Mouse (Mus musculus): ENCODE measurements around the gene Cyp2d9. TPM values are rescaled to one million over a fixed set of nuclear protein-coding genes. Genes with fewer than 3 reads are reported as not detected.
"Not testable (repeated sequence)": the region's sequence is repeated elsewhere in the genome, so short reads cannot be mapped to it uniquely, and the experiment has no call there.

The Cyp2d9 gene
- 0.10 and 0.31 TPM in 2 replicates for polyA plus RNA-seq (2015; fragmentation: Nextera tagmentation; extraction: Ambion mirVana)

- no peak within 1 kb of the TSS for H3K4me3 ChIP-seq (ENCODE audit: low read length)
- H3K36me3 ChIP-seq (ENCODE audit: control insufficient read depth, insufficient read depth, low read length), result no peaks in the 10 kb centered on the region
- H3K9me3 ChIP-seq (ENCODE audit: control insufficient read depth, low read length), result peaks cover 6% of the 10 kb centered on the region
- no peak for ATAC-seq
- H3K4me2 ChIP-seq (ENCODE audit: low read depth, low read length), result no peak within 1 kb of the TSS
- no peak within 1 kb of the TSS for H3K9ac ChIP-seq (ENCODE audit: low read depth, low read length)
- no peaks in the 10 kb centered on the region for H3K27me3 ChIP-seq (replicated peaks; ENCODE audit: control insufficient read depth, insufficient read depth, low read length)
- no peaks in the 10 kb centered on the region for H3K4me1 ChIP-seq (ENCODE audit: control insufficient read depth, insufficient read depth, low read length)
- no peak within 1 kb of the TSS for H3K27ac ChIP-seq (ENCODE audit: low read length)
These were observed at the start of gene Cyp2d9 for GRCm38 (mm10) chr15:82433137-82433536. TSS of gene Cyp2d9 (plus strand) at chr15:82433437.

- no peaks in the 10 kb centered on the region for H3K9me3 ChIP-seq (ENCODE audit: control insufficient read depth, low read length)
- 86% methylated on average over 2 of the region's 2 CpGs for WGBS
- H3K36me3 ChIP-seq (ENCODE audit: control insufficient read depth, insufficient read depth, low read length), result no peaks in the 10 kb centered on the region
- H3K27me3 ChIP-seq (replicated peaks; ENCODE audit: control insufficient read depth, insufficient read depth, low read length), result no peaks in the 10 kb centered on the region
- no peak overlapping the region for H3K4me2 ChIP-seq (ENCODE audit: low read depth, low read length)
- H3K27ac ChIP-seq (ENCODE audit: low read length), result no peak overlapping the region
- H3K9ac ChIP-seq (ENCODE audit: low read depth, low read length), result no peak overlapping the region
- ATAC-seq, result no peak
- peaks cover 2% of the 10 kb centered on the region; the same call in 1 of the 2 replicates for H3K4me1 ChIP-seq (ENCODE audit: control insufficient read depth, insufficient read depth, low read length)
- H3K4me3 ChIP-seq (ENCODE audit: low read length), result no peak overlapping the region
These were observed 47.5 kb upstream of the Cyp2d9 start for GRCm38 (mm10) chr15:82385729-82386128.

GRCm38 (mm10) chr15:82389916-82390315 is 43.3 kb upstream of the Cyp2d9 start:
- 91% methylated on average over 10 of the region's 10 CpGs for WGBS
- not testable (repeated sequence) for H3K36me3 ChIP-seq (ENCODE audit: control insufficient read depth, insufficient read depth, low read length); H3K4me1 ChIP-seq (ENCODE audit: control insufficient read depth, insufficient read depth, low read length); H3K4me3 ChIP-seq (ENCODE audit: low read length); ATAC-seq; H3K9me3 ChIP-seq (ENCODE audit: control insufficient read depth, low read length); H3K4me2 ChIP-seq (ENCODE audit: low read depth, low read length); H3K27me3 ChIP-seq (replicated peaks; ENCODE audit: control insufficient read depth, insufficient read depth, low read length); H3K27ac ChIP-seq (ENCODE audit: low read length); H3K9ac ChIP-seq (ENCODE audit: low read depth, low read length)

GRCm38 (mm10) chr15:82393922-82394321 is 39.3 kb upstream of the Cyp2d9 start, which contains the start of gene Cyp2d11:
TSS of gene Cyp2d11 (minus strand) at chr15:82394022.
- H3K36me3 ChIP-seq (ENCODE audit: control insufficient read depth, insufficient read depth, low read length); H3K4me3 ChIP-seq (ENCODE audit: low read length); ATAC-seq; H3K4me1 ChIP-seq (ENCODE audit: control insufficient read depth, insufficient read depth, low read length); H3K27ac ChIP-seq (ENCODE audit: low read length); H3K4me2 ChIP-seq (ENCODE audit: low read depth, low read length); H3K9me3 ChIP-seq (ENCODE audit: control insufficient read depth, low read length); H3K27me3 ChIP-seq (replicated peaks; ENCODE audit: control insufficient read depth, insufficient read depth, low read length); H3K9ac ChIP-seq (ENCODE audit: low read depth, low read length): not testable (repeated sequence)
- 84% methylated on average over 2 of the region's 2 CpGs for WGBS

GRCm38 (mm10) chr15:82395955-82396354 is 37.3 kb upstream of the Cyp2d9 start:
- not testable (repeated sequence) for H3K36me3 ChIP-seq (ENCODE audit: control insufficient read depth, insufficient read depth, low read length); H3K4me3 ChIP-seq (ENCODE audit: low read length); H3K27me3 ChIP-seq (replicated peaks; ENCODE audit: control insufficient read depth, insufficient read depth, low read length); H3K4me2 ChIP-seq (ENCODE audit: low read depth, low read length); H3K9ac ChIP-seq (ENCODE audit: low read depth, low read length); H3K4me1 ChIP-seq (ENCODE audit: control insufficient read depth, insufficient read depth, low read length); ATAC-seq; H3K9me3 ChIP-seq (ENCODE audit: control insufficient read depth, low read length); H3K27ac ChIP-seq (ENCODE audit: low read length)
- WGBS, result 68% methylated on average over 3 of the region's 3 CpGs

GRCm38 (mm10) chr15:82401516-82401915 is 31.7 kb upstream of the Cyp2d9 start:
- Histone ChIP-seq H3K4me3 (ENCODE audit: low read length) (no peak overlapping the region), H3K9ac (ENCODE audit: low read depth, low read length) (no peak overlapping the region), H3K27me3 (replicated peaks; ENCODE audit: control insufficient read depth, insufficient read depth, low read length) (no peaks in the 10 kb centered on the region), H3K9me3 (ENCODE audit: control insufficient read depth, low read length) (no peaks in the 10 kb centered on the region), H3K4me2 (ENCODE audit: low read depth, low read length) (no peak overlapping the region), H3K4me1 (ENCODE audit: control insufficient read depth, insufficient read depth, low read length) (no peaks in the 10 kb centered on the region), H3K36me3 (ENCODE audit: control insufficient read depth, insufficient read depth, low read length) (no peaks in the 10 kb centered on the region), H3K27ac (ENCODE audit: low read length) (no peak overlapping the region)
- no peak for ATAC-seq
- WGBS, result 67% methylated on average over 2 of the region's 2 CpGs

- Histone ChIP-seq H3K4me2 (ENCODE audit: low read depth, low read length) (no peak overlapping the region), H3K9ac (ENCODE audit: low read depth, low read length) (no peak overlapping the region), H3K4me1 (ENCODE audit: control insufficient read depth, insufficient read depth, low read length) (no peaks in the 10 kb centered on the region), H3K27ac (ENCODE audit: low read length) (no peak overlapping the region), H3K9me3 (ENCODE audit: control insufficient read depth, low read length) (no peaks in the 10 kb centered on the region), H3K36me3 (ENCODE audit: control insufficient read depth, insufficient read depth, low read length) (no peaks in the 10 kb centered on the region), H3K27me3 (replicated peaks; ENCODE audit: control insufficient read depth, insufficient read depth, low read length) (no peaks in the 10 kb centered on the region), H3K4me3 (ENCODE audit: low read length) (no peak overlapping the region)
- no peak for ATAC-seq
These were observed 31.1 kb upstream of the Cyp2d9 start for GRCm38 (mm10) chr15:82402106-82402505.

GRCm38 (mm10) chr15:82402741-82403140 is 30.5 kb upstream of the Cyp2d9 start:
- Histone ChIP-seq H3K27ac (ENCODE audit: low read length) (no peak overlapping the region), H3K4me2 (ENCODE audit: low read depth, low read length) (no peak overlapping the region), H3K9ac (ENCODE audit: low read depth, low read length) (no peak overlapping the region), H3K4me3 (ENCODE audit: low read length) (no peak overlapping the region), H3K27me3 (replicated peaks; ENCODE audit: control insufficient read depth, insufficient read depth, low read length) (no peaks in the 10 kb centered on the region), H3K9me3 (ENCODE audit: control insufficient read depth, low read length) (no peaks in the 10 kb centered on the region), H3K4me1 (ENCODE audit: control insufficient read depth, insufficient read depth, low read length) (no peaks in the 10 kb centered on the region), H3K36me3 (ENCODE audit: control insufficient read depth, insufficient read depth, low read length) (no peaks in the 10 kb centered on the region)
- WGBS, result 85% methylated on average over 6 of the region's 6 CpGs
- ATAC-seq, result no peak

GRCm38 (mm10) chr15:82403606-82404005 is 29.6 kb upstream of the Cyp2d9 start:
- ATAC-seq, result no peak
- Histone ChIP-seq H3K9ac (ENCODE audit: low read depth, low read length) (no peak overlapping the region), H3K27me3 (replicated peaks; ENCODE audit: control insufficient read depth, insufficient read depth, low read length) (no peaks in the 10 kb centered on the region), H3K36me3 (ENCODE audit: control insufficient read depth, insufficient read depth, low read length) (no peaks in the 10 kb centered on the region), H3K27ac (ENCODE audit: low read length) (no peak overlapping the region), H3K4me2 (ENCODE audit: low read depth, low read length) (no peak overlapping the region), H3K4me1 (ENCODE audit: control insufficient read depth, insufficient read depth, low read length) (no peaks in the 10 kb centered on the region), H3K4me3 (ENCODE audit: low read length) (no peak overlapping the region), H3K9me3 (ENCODE audit: control insufficient read depth, low read length) (no peaks in the 10 kb centered on the region)
- WGBS, result 93% methylated on average over 9 of the region's 9 CpGs

- Histone ChIP-seq H3K4me3 (ENCODE audit: low read length) (no peak overlapping the region), H3K27me3 (replicated peaks; ENCODE audit: control insufficient read depth, insufficient read depth, low read length) (no peaks in the 10 kb centered on the region), H3K4me2 (ENCODE audit: low read depth, low read length) (no peak overlapping the region), H3K36me3 (ENCODE audit: control insufficient read depth, insufficient read depth, low read length) (no peaks in the 10 kb centered on the region), H3K9me3 (ENCODE audit: control insufficient read depth, low read length) (no peaks in the 10 kb centered on the region), H3K27ac (ENCODE audit: low read length) (no peak overlapping the region), H3K4me1 (ENCODE audit: control insufficient read depth, insufficient read depth, low read length) (no peaks in the 10 kb centered on the region), H3K9ac (ENCODE audit: low read depth, low read length) (no peak overlapping the region)
- no peak for ATAC-seq
- 87% methylated on average over 3 of the region's 3 CpGs for WGBS
These were observed 29.1 kb upstream of the Cyp2d9 start for GRCm38 (mm10) chr15:82404163-82404562.

Measured in intestine, embryonic 16.5 days (tissue).